Mouse (Mus musculus): ENCODE data around the gene Pcolce2. TPM values are rescaled to one million over a fixed set of nuclear protein-coding genes. Genes with fewer than 3 reads are reported as not detected.

The Pcolce2 gene
- polyA plus RNA-seq, 1 experiment from 2014 or later: 2.5 TPM

GRCm38 (mm10) chr9:95664290-95664989 is 27.0 kb downstream of the Pcolce2 start:
- H3K36me3 ChIP-seq: no peaks in the 10 kb centered on the region
- WGBS: 61% methylated on average over 10 of the region's 10 CpGs
- H3K27ac ChIP-seq (replicated peaks): no peak overlapping the region
- H3K9ac ChIP-seq (replicated peaks): no peak overlapping the region
- H3K4me1 ChIP-seq: peaks cover 13% of the 10 kb centered on the region
- no peaks in the 10 kb centered on the region for H3K27me3 ChIP-seq
- no peak overlapping the region for H3K4me3 ChIP-seq
- ATAC-seq (ENCODE audit: low FRiP score, low read depth): no peak
- H3K4me2 ChIP-seq (replicated peaks): no peak overlapping the region
- H3K9me3 ChIP-seq: no peaks in the 10 kb centered on the region

DNA sequence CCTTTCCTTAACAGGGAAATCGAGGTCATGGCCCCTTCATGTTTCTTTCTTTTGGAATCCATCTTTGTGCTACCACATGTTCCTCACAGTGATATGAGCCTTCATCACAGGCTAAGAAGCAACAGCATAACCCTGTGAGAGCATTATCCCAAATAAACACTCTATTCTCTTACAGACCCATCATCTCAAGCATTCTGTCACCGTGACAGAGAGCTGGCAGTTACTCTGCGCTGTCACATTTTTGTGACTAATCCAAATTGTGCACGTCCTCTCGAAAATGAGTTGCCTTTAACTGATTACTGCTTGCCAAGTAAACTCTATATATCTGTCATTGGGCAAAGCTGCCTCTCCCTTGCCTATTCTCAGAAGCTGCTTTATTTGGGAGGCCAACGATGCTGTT is 28.4 kb downstream of the Pcolce2 start:
- Histone ChIP-seq H3K9ac (replicated peaks) (no peak overlapping the region), H3K27ac (replicated peaks) (no peak overlapping the region), H3K9me3 (no peaks in the 10 kb centered on the region), H3K4me2 (replicated peaks) (no peak overlapping the region), H3K4me1 (peaks cover 13% of the 10 kb centered on the region), H3K4me3 (no peak overlapping the region), H3K27me3 (no peaks in the 10 kb centered on the region), H3K36me3 (no peaks in the 10 kb centered on the region)
- WGBS: 94% methylated on average over 6 of the region's 6 CpGs
- ATAC-seq (ENCODE audit: low FRiP score, low read depth): no peak

- no peaks in the 10 kb centered on the region for H3K9me3 ChIP-seq
- 35% methylated on average over 9 of the region's 9 CpGs for WGBS
- H3K4me1 ChIP-seq: peaks cover 13% of the 10 kb centered on the region
- H3K4me2 ChIP-seq (replicated peaks): no peak overlapping the region
- no peaks in the 10 kb centered on the region for H3K36me3 ChIP-seq
- H3K9ac ChIP-seq (replicated peaks): no peak overlapping the region
- no peak overlapping the region for H3K27ac ChIP-seq (replicated peaks)
- no peak for ATAC-seq (ENCODE audit: low FRiP score, low read depth)
- H3K27me3 ChIP-seq: no peaks in the 10 kb centered on the region
- no peak overlapping the region for H3K4me3 ChIP-seq
Measured at GRCm38 (mm10) chr9:95667836-95668235, 30.4 kb downstream of the Pcolce2 start.

DNA sequence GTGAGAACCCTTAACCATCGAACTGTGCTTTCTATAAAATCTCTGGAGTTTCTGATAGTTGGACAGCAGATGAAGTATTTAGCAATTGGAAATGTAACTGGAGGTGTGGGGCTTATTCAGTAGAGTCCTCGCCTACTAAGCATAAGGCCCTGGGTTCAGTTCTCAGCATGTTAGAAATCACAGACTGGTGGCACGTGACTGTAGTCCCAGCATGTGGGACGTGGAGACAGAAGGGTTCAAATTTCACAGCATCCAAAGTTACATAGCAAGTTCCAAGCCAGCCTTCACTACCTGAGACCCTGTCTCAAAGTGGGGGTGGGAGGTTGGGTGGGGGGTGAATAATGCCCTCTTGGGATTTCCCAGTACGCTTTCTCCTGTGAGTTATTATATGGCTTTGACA is 30.9 kb downstream of the Pcolce2 start:
- ATAC-seq (ENCODE audit: low FRiP score, low read depth): no peak
- no peak overlapping the region for H3K4me2 ChIP-seq (replicated peaks)
- no peaks in the 10 kb centered on the region for H3K9me3 ChIP-seq
- no peak overlapping the region for H3K4me3 ChIP-seq
- H3K27me3 ChIP-seq: no peaks in the 10 kb centered on the region
- 63% methylated on average over 5 of the region's 5 CpGs for WGBS
- H3K4me1 ChIP-seq: peaks cover 13% of the 10 kb centered on the region
- no peak overlapping the region for H3K9ac ChIP-seq (replicated peaks)
- no peaks in the 10 kb centered on the region for H3K36me3 ChIP-seq
- H3K27ac ChIP-seq (replicated peaks): no peak overlapping the region

GRCm38 (mm10) chr9:95672331-95672730 is 34.9 kb downstream of the Pcolce2 start:
- no peak overlapping the region for H3K4me2 ChIP-seq (replicated peaks)
- no peaks in the 10 kb centered on the region for H3K27me3 ChIP-seq
- no peaks in the 10 kb centered on the region for H3K36me3 ChIP-seq
- H3K9me3 ChIP-seq: no peaks in the 10 kb centered on the region
- no peak overlapping the region for H3K4me3 ChIP-seq
- ATAC-seq (ENCODE audit: low FRiP score, low read depth): no peak
- H3K9ac ChIP-seq (replicated peaks): no peak overlapping the region
- 91% methylated on average over 3 of the region's 3 CpGs for WGBS
- H3K4me1 ChIP-seq: peaks cover 6% of the 10 kb centered on the region; the same call in 1 of the 2 replicates
- H3K27ac ChIP-seq (replicated peaks): no peak overlapping the region

- no peak overlapping the region for H3K27ac ChIP-seq (replicated peaks)
- no peaks in the 10 kb centered on the region for H3K36me3 ChIP-seq
- peaks cover 3% of the 10 kb centered on the region; the same call in 1 of the 2 replicates for H3K4me1 ChIP-seq
- 87% methylated on average over 6 of the region's 6 CpGs for WGBS
- H3K9me3 ChIP-seq: no peaks in the 10 kb centered on the region
- ATAC-seq (ENCODE audit: low FRiP score, low read depth): no peak
- H3K9ac ChIP-seq (replicated peaks): no peak overlapping the region
- H3K4me2 ChIP-seq (replicated peaks): no peak overlapping the region
- H3K27me3 ChIP-seq: no peaks in the 10 kb centered on the region
- no peak overlapping the region for H3K4me3 ChIP-seq
Measured at GRCm38 (mm10) chr9:95672760-95673159, 35.4 kb downstream of the Pcolce2 start.

DNA sequence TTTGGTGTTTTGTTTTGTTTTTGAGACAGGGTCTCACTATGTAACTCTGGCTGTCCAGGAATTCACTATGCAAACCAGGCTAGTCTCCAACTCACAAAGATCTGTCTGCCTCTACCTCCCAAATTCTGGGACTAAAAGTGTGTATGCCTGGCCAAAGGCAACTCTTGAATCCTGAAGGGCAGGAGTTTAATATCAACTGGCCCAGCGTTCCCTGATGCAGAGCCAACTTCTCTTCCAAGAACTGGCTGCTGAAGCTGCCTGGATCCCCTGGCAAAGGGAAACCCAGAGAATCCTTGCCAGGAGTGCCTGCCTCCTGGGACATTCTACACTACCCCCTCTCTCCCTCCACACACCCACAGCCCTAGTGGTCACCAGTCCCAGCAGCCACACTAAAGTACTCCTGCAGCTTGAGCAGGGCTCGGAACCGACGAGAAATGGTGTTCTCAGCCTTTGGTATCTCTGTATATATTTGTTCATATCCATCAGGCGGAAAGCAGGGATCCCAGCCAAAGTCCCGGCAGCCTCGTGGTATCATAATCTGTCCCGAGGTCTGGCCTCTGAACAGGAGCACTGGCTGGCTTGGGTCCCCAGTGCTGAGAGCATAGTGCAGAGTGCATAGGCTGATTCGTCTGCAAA is 37.8 kb downstream of the Pcolce2 start:
- ATAC-seq (ENCODE audit: low FRiP score, low read depth): no peak
- H3K36me3 ChIP-seq: no peaks in the 10 kb centered on the region
- H3K27me3 ChIP-seq: no peaks in the 10 kb centered on the region
- WGBS: 90% methylated on average over 9 of the region's 9 CpGs
- H3K27ac ChIP-seq (replicated peaks): no peak overlapping the region
- no peaks in the 10 kb centered on the region for H3K4me1 ChIP-seq
- H3K4me3 ChIP-seq: no peak overlapping the region
- H3K9ac ChIP-seq (replicated peaks): no peak overlapping the region
- no peaks in the 10 kb centered on the region for H3K9me3 ChIP-seq
- no peak overlapping the region for H3K4me2 ChIP-seq (replicated peaks)

GRCm38 (mm10) chr9:95676021-95676420 is 38.6 kb downstream of the Pcolce2 start:
- ATAC-seq (ENCODE audit: low FRiP score, low read depth): no peak
- WGBS: 96% methylated on average over 4 of the region's 4 CpGs
- H3K4me2 ChIP-seq (replicated peaks): no peak overlapping the region

DNA sequence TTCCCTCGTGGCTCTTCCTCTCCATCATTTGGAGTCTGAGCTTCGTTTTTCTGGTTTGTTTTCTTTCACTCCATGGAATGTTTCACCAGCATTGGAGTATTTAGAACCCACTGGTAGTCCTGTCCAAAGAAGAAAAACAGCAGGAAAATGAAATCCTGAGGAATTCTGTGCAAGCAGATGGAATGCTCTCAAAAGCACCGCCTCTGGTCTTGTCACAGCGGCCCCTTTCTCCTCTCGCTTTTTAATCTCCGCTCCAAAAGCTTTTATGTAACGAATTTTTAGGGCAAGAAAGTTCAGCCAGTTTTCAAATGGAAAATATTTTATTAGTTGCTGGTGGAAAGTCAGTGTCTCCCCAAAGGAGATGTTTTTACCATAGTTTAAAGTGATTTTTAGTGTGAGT is 42.6 kb downstream of the Pcolce2 start:
- Histone ChIP-seq H3K4me3 (no peak overlapping the region), H3K27me3 (0 out of 2 replicates have a peak, but pooled peaks cover 3% of the 10 kb centered on the region), H3K9ac (replicated peaks) (no peak overlapping the region), H3K36me3 (no peaks in the 10 kb centered on the region), H3K4me1 (no peaks in the 10 kb centered on the region), H3K9me3 (no peaks in the 10 kb centered on the region), H3K27ac (replicated peaks) (no peak overlapping the region), H3K4me2 (replicated peaks) (no peak overlapping the region)
- no peak for ATAC-seq (ENCODE audit: low FRiP score, low read depth)
- 76% methylated on average over 7 of the region's 7 CpGs for WGBS

More at GRCm38 (mm10) chr9:95676021-95676420, 38.6 kb downstream of the Pcolce2 start:
- H3K9ac ChIP-seq (replicated peaks): no peak overlapping the region
- no peaks in the 10 kb centered on the region for H3K36me3 ChIP-seq
- H3K9me3 ChIP-seq: no peaks in the 10 kb centered on the region
- H3K27ac ChIP-seq (replicated peaks): no peak overlapping the region
- no peak overlapping the region for H3K4me3 ChIP-seq
- H3K4me1 ChIP-seq: no peaks in the 10 kb centered on the region
- no peaks in the 10 kb centered on the region for H3K27me3 ChIP-seq

DNA sequence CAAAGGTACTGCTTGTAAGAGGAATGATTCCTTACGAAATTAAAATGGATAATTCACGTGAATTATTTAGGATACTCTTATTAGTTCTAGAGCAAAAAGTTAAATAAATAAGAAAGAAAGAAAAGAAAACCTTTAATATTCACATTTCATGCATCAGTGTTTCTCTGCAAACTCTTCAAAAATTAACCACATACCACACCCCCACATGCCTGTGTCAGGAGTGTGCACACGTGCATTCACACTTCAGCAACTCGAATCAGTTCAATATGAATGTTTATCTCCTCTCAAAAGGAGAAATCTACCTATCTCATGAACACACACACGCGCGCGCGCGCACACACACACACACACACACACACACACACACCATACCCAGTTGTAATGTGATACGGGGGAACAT is 43.3 kb downstream of the Pcolce2 start:
- no peak for ATAC-seq (ENCODE audit: low FRiP score, low read depth)

GRCm38 (mm10) chr9:95685660-95686440 is 48.4 kb downstream of the Pcolce2 start:
- Histone ChIP-seq H3K36me3 (no peaks in the 10 kb centered on the region), H3K27ac (replicated peaks) (no peak overlapping the region), H3K9me3 (no peaks in the 10 kb centered on the region), H3K27me3 (0 out of 2 replicates have a peak, but pooled peaks cover 3% of the 10 kb centered on the region), H3K4me1 (peaks cover 5% of the 10 kb centered on the region; the same call in 1 of the 2 replicates), H3K4me2 (replicated peaks) (no peak overlapping the region), H3K4me3 (no peak overlapping the region), H3K9ac (replicated peaks) (no peak overlapping the region)
- WGBS: 23% methylated on average over 11 of the region's 11 CpGs
- peak; percentile 64 for ATAC-seq (ENCODE audit: low FRiP score, low read depth)

More for the DNA sequence above, 43.3 kb downstream of the Pcolce2 start:
- Histone ChIP-seq H3K9ac (replicated peaks) (no peak overlapping the region), H3K9me3 (no peaks in the 10 kb centered on the region), H3K27ac (replicated peaks) (no peak overlapping the region), H3K4me1 (no peaks in the 10 kb centered on the region), H3K4me3 (no peak overlapping the region), H3K4me2 (replicated peaks) (no peak overlapping the region), H3K27me3 (0 out of 2 replicates have a peak, but pooled peaks cover 3% of the 10 kb centered on the region), H3K36me3 (no peaks in the 10 kb centered on the region)
- 88% methylated on average over 11 of the region's 11 CpGs for WGBS

DNA sequence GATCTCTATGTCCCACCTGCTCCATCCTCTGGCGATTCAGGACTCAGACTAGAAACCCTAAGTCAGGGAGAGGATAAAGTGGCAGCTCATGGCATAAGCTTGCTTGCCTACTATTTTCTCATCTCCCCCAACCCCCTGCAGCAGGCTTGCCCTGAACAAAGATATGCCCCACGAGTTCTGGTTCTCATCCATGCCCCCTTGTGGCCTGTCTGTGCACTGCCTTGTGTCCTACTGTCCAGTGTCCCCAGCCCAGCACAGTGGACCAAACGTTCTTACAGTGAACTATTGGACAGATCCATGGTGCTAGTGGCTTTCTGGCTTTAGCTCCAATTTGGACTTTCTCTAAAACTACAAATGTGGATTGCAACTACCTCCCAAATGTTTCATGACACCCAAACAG is 50.7 kb downstream of the Pcolce2 start:
- Histone ChIP-seq H3K4me2 (replicated peaks) (no peak overlapping the region), H3K4me1 (peaks cover 5% of the 10 kb centered on the region; the same call in 1 of the 2 replicates), H3K9ac (replicated peaks) (no peak overlapping the region), H3K4me3 (no peak overlapping the region), H3K36me3 (no peaks in the 10 kb centered on the region), H3K27ac (replicated peaks) (no peak overlapping the region), H3K9me3 (no peaks in the 10 kb centered on the region), H3K27me3 (0 out of 2 replicates have a peak, but pooled peaks cover 3% of the 10 kb centered on the region)
- WGBS: 76% methylated on average over 3 of the region's 3 CpGs
- ATAC-seq (ENCODE audit: low FRiP score, low read depth): no peak
